Mouse (Mus musculus) hindbrain, embryonic 13.5 days (tissue): ENCODE measurements at regions not wholly inside any gene's neighbourhood (a gene's known extent, or its start where the extent isn't known, plus 50 kb on each side); places are given as distances from the start of the nearest gene placed in this dataset.

ENCODE experiments used
- ATAC-seq: fragments of 200-750 bp; cut with Nextera tagmentation; 2 replicates; pipeline ENCODE4 v1.8.0; 2017; ENCODE audit warnings: moderate TSS enrichment; ENCODE audit not compliant: low FRiP score
- H3K27ac ChIP-seq: fragments of 300-500 bp; sonication (generic); 2 replicates; pipeline ENCODE4 v1.5.1; 2015; ENCODE audit warnings: inconsistent platforms, mild to moderate bottlenecking, moderate library complexity
- H3K27me3 ChIP-seq: fragments of 300-500 bp; sonication (generic); 2 replicates; pipeline ENCODE4 v1.6.1; 2015; ENCODE audit warnings: mild to moderate bottlenecking, inconsistent platforms
- H3K36me3 ChIP-seq: fragments of 300-500 bp; sonication (generic); 2 replicates; pipeline ENCODE4 v1.6.1; 2015; ENCODE audit warnings: mild to moderate bottlenecking, inconsistent platforms
- H3K4me1 ChIP-seq: fragments of 300-500 bp; sonication (generic); replicated peaks from 2 replicates; pipeline ENCODE4 v1.6.1; 2015; ENCODE audit warnings: inconsistent platforms
- H3K4me2 ChIP-seq: fragments of 300-500 bp; sonication (generic); 2 replicates; pipeline ENCODE4 v1.6.1; 2015; ENCODE audit warnings: inconsistent platforms, mild to moderate bottlenecking, moderate library complexity
- H3K4me3 ChIP-seq: fragments of 300-500 bp; sonication (generic); 2 replicates; pipeline ENCODE4 v1.5.1; 2015; ENCODE audit warnings: mild to moderate bottlenecking, inconsistent platforms
- H3K9ac ChIP-seq: fragments of 300-500 bp; sonication (generic); 2 replicates; pipeline ENCODE4 v1.6.1; 2015; ENCODE audit warnings: mild to moderate bottlenecking, inconsistent platforms
- H3K9me3 ChIP-seq: fragments of 300-500 bp; sonication (generic); 2 replicates; pipeline ENCODE4 v1.6.1; 2016; ENCODE audit warnings: inconsistent platforms
- WGBS: fragments of 180-500 bp; shearing (Covaris S2); methylation state at CpG from one replicate; pipeline ENCODE4 v1.1.7; 2015; 5-methylcytosine and 5-hydroxymethylcytosine counted together

GRCm38 (mm10) chr11:57432299-57432698 lies 86.1 kb downstream of the Fam114a2 start:
- no peak overlapping the region for H3K9ac ChIP-seq
- 0 out of 2 replicates have a peak, but pooled peaks cover 3% of the 10 kb centered on the region for H3K27me3 ChIP-seq
- no peak overlapping the region for H3K4me3 ChIP-seq
- H3K36me3 ChIP-seq, result no peaks in the 10 kb centered on the region
- no peak overlapping the region for H3K27ac ChIP-seq
- ATAC-seq, result no peak
- 79% methylated on average over 1 of the region's 1 CpGs for WGBS
- H3K4me1 ChIP-seq, result no peaks in the 10 kb centered on the region
- no peak overlapping the region for H3K4me2 ChIP-seq
- H3K9me3 ChIP-seq, result no peaks in the 10 kb centered on the region

- H3K4me2 ChIP-seq, result no peak overlapping the region
- no peaks in the 10 kb centered on the region for H3K9me3 ChIP-seq
- H3K36me3 ChIP-seq, result no peaks in the 10 kb centered on the region
- H3K27me3 ChIP-seq, result 0 out of 2 replicates have a peak, but pooled peaks cover 3% of the 10 kb centered on the region
- no peaks in the 10 kb centered on the region for H3K4me1 ChIP-seq
- no peak overlapping the region for H3K9ac ChIP-seq
- H3K4me3 ChIP-seq, result no peak overlapping the region
- no peak overlapping the region for H3K27ac ChIP-seq
- ATAC-seq, result no peak
These were observed 86.5 kb downstream of the Fam114a2 start for GRCm38 (mm10) chr11:57431886-57432285.

- Histone ChIP-seq H3K9ac (no peak overlapping the region), H3K4me1 (no peaks in the 10 kb centered on the region), H3K27ac (no peak overlapping the region), H3K27me3 (no peaks in the 10 kb centered on the region), H3K4me3 (no peak overlapping the region), H3K36me3 (no peaks in the 10 kb centered on the region), H3K9me3 (no peaks in the 10 kb centered on the region), H3K4me2 (no peak overlapping the region)
- no peak for ATAC-seq
- WGBS, result 53% methylated on average over 12 of the region's 12 CpGs
These were observed 92.2 kb downstream of the Fam114a2 start for GRCm38 (mm10) chr11:57426046-57426805.

GRCm38 (mm10) chr11:57419416-57419815 lies 99.0 kb downstream of the Fam114a2 start:
- Histone ChIP-seq H3K36me3 (no peaks in the 10 kb centered on the region), H3K27ac (no peak overlapping the region), H3K27me3 (no peaks in the 10 kb centered on the region), H3K9me3 (no peaks in the 10 kb centered on the region; the same call in 1 of the 2 replicates), H3K4me1 (peaks cover 9% of the 10 kb centered on the region), H3K4me3 (no peak overlapping the region), H3K9ac (no peak overlapping the region), H3K4me2 (no peak overlapping the region)
- 77% methylated on average over 6 of the region's 6 CpGs for WGBS
- ATAC-seq, result no peak

- Histone ChIP-seq H3K36me3 (no peaks in the 10 kb centered on the region), H3K4me1 (peaks cover 11% of the 10 kb centered on the region), H3K9me3 (no peaks in the 10 kb centered on the region; the same call in 1 of the 2 replicates), H3K27ac (no peak overlapping the region), H3K27me3 (no peaks in the 10 kb centered on the region), H3K4me3 (no peak overlapping the region), H3K4me2 (no peak overlapping the region), H3K9ac (no peak overlapping the region)
- ATAC-seq, result no peak
- 88% methylated on average over 11 of the region's 11 CpGs for WGBS
These were observed 102.4 kb downstream of the Fam114a2 start for GRCm38 (mm10) chr11:57416011-57416410.

GRCm38 (mm10) chr11:57415167-57415566 lies 103.2 kb downstream of the Fam114a2 start:
- H3K9ac ChIP-seq, result no peak overlapping the region
- no peak overlapping the region for H3K4me2 ChIP-seq
- H3K27me3 ChIP-seq, result no peaks in the 10 kb centered on the region
- H3K27ac ChIP-seq, result peak overlapping the region; percentile 67; the same call in 1 of the 2 replicates
- H3K9me3 ChIP-seq, result no peaks in the 10 kb centered on the region; the same call in 1 of the 2 replicates
- WGBS, result 73% methylated on average over 5 of the region's 5 CpGs
- H3K36me3 ChIP-seq, result no peaks in the 10 kb centered on the region
- no peak for ATAC-seq
- no peak overlapping the region for H3K4me3 ChIP-seq
- peaks cover 11% of the 10 kb centered on the region for H3K4me1 ChIP-seq

- ATAC-seq, result no peak
- no peak overlapping the region for H3K27ac ChIP-seq
- 47% methylated on average over 7 of the region's 7 CpGs for WGBS
- H3K4me2 ChIP-seq, result no peak overlapping the region
- peaks cover 11% of the 10 kb centered on the region for H3K4me1 ChIP-seq
- no peaks in the 10 kb centered on the region for H3K27me3 ChIP-seq
- H3K9me3 ChIP-seq, result no peaks in the 10 kb centered on the region; the same call in 1 of the 2 replicates
- no peaks in the 10 kb centered on the region for H3K36me3 ChIP-seq
- H3K9ac ChIP-seq, result no peak overlapping the region
- no peak overlapping the region for H3K4me3 ChIP-seq
These were observed 103.7 kb downstream of the Fam114a2 start for GRCm38 (mm10) chr11:57414697-57415096.

GRCm38 (mm10) chr11:57413271-57413670 lies 105.1 kb downstream of the Fam114a2 start:
- Histone ChIP-seq H3K4me3 (no peak overlapping the region), H3K9ac (no peak overlapping the region), H3K4me2 (no peak overlapping the region), H3K27me3 (no peaks in the 10 kb centered on the region), H3K36me3 (no peaks in the 10 kb centered on the region), H3K27ac (no peak overlapping the region), H3K9me3 (no peaks in the 10 kb centered on the region; the same call in 1 of the 2 replicates), H3K4me1 (peaks cover 13% of the 10 kb centered on the region)
- ATAC-seq, result no peak
- WGBS, result 79% methylated on average over 4 of the region's 4 CpGs

GRCm38 (mm10) chr11:57412766-57413165 lies 105.7 kb downstream of the Fam114a2 start:
- Histone ChIP-seq H3K9me3 (no peaks in the 10 kb centered on the region), H3K4me1 (peaks cover 15% of the 10 kb centered on the region), H3K4me3 (no peak overlapping the region), H3K9ac (no peak overlapping the region), H3K27me3 (no peaks in the 10 kb centered on the region), H3K4me2 (no peak overlapping the region), H3K36me3 (no peaks in the 10 kb centered on the region), H3K27ac (no peak overlapping the region)
- 83% methylated on average over 4 of the region's 4 CpGs for WGBS
- ATAC-seq, result no peak

GRCm38 (mm10) chr11:57404172-57404571 lies 114.2 kb downstream of the Fam114a2 start:
- H3K27me3 ChIP-seq, result no peaks in the 10 kb centered on the region
- peaks cover 20% of the 10 kb centered on the region; the same call in 1 of the 2 replicates for H3K4me1 ChIP-seq
- H3K27ac ChIP-seq, result no peak overlapping the region
- WGBS, result 60% methylated on average over 9 of the region's 9 CpGs
- no peak overlapping the region for H3K4me2 ChIP-seq
- H3K9me3 ChIP-seq, result no peaks in the 10 kb centered on the region; the same call in 1 of the 2 replicates
- H3K9ac ChIP-seq, result no peak overlapping the region
- ATAC-seq, result no peak
- H3K36me3 ChIP-seq, result no peaks in the 10 kb centered on the region
- no peak overlapping the region for H3K4me3 ChIP-seq

GRCm38 (mm10) chr11:57401610-57402009 lies 116.8 kb downstream of the Fam114a2 start:
- WGBS, result 34% methylated on average over 2 of the region's 2 CpGs
- no peak overlapping the region for H3K4me3 ChIP-seq
- no peak overlapping the region for H3K4me2 ChIP-seq
- no peaks in the 10 kb centered on the region for H3K27me3 ChIP-seq
- H3K9ac ChIP-seq, result no peak overlapping the region
- ATAC-seq, result no peak
- no peaks in the 10 kb centered on the region for H3K36me3 ChIP-seq
- H3K4me1 ChIP-seq, result peaks cover 13% of the 10 kb centered on the region; the same call in 1 of the 2 replicates
- no peaks in the 10 kb centered on the region; the same call in 1 of the 2 replicates for H3K9me3 ChIP-seq
- no peak overlapping the region; the same call in 1 of the 2 replicates for H3K27ac ChIP-seq

- no peak overlapping the region for H3K27ac ChIP-seq
- H3K36me3 ChIP-seq, result no peaks in the 10 kb centered on the region
- ATAC-seq, result no peak
- no peak overlapping the region for H3K4me3 ChIP-seq
- H3K9me3 ChIP-seq, result no peaks in the 10 kb centered on the region
- no peak overlapping the region for H3K4me2 ChIP-seq
- no peak overlapping the region for H3K9ac ChIP-seq
- peaks cover 13% of the 10 kb centered on the region; the same call in 1 of the 2 replicates for H3K4me1 ChIP-seq
- H3K27me3 ChIP-seq, result no peaks in the 10 kb centered on the region
- WGBS, result 82% methylated on average over 1 of the region's 1 CpGs
These were observed 119.1 kb downstream of the Fam114a2 start for GRCm38 (mm10) chr11:57399366-57399765.

GRCm38 (mm10) chr11:57396429-57396828 lies 122.0 kb downstream of the Fam114a2 start:
- H3K4me1 ChIP-seq, result 0 out of 2 replicates have a peak, but pooled peaks cover 3% of the 10 kb centered on the region
- H3K4me2 ChIP-seq, result no peak overlapping the region
- no peaks in the 10 kb centered on the region for H3K9me3 ChIP-seq
- no peak for ATAC-seq
- H3K9ac ChIP-seq, result no peak overlapping the region
- H3K4me3 ChIP-seq, result no peak overlapping the region
- H3K27ac ChIP-seq, result no peak overlapping the region
- no peaks in the 10 kb centered on the region for H3K36me3 ChIP-seq
- H3K27me3 ChIP-seq, result no peaks in the 10 kb centered on the region
- 45% methylated on average over 3 of the region's 3 CpGs for WGBS
